Comparison of ENCODE assay signal across 9 mouse cellular contexts in genomic region chr3:35084091-35084867, GRCm38 (mm10).
A peak's percentile ranks its signal among the peaks of the same experiment; 100 is the strongest.
DNase-seq lines count a peak whose midpoint lies in the region; ATAC-seq and TF ChIP-seq lines count a peak whose summit lies in the region.
"Had no signal": no experiment of that assay in that cellular context is flagged by ENCODE, and none has a peak within 500 bp of the region (broad histone marks: within the 10 kb centered on the region; RNA-seq: fewer than 3 reads in every experiment).

No protein-coding gene starts in this region.

- intact Hi-C loops in heart, adult 2 months (cut with DNase I): no loop called here

- DNase-seq in lung, embryonic 14.5 days: peak; percentile 35
- no peak for DNase-seq in lung, postnatal 14 days
- DNase-seq in heart, adult 2 months: peak in 1 of 2 experiments; percentile 24
- peak; percentile 93 for DNase-seq in retina, postnatal 1 day
- DNase-seq in frontal cortex, postnatal 25 days (ENCODE audit: low spot score in 2 of 2): no peak
- DNase-seq in thymus, postnatal 25 days: no peak

- no peaks in the 10 kb centered on the region for H3K36me3 ChIP-seq in lung, embryonic 14.5 days (ENCODE audit: insufficient read depth)
- H3K36me3 ChIP-seq in heart, adult 2 months (ENCODE audit: control insufficient read depth, insufficient read depth, low read length): no peaks in the 10 kb centered on the region; the same call in 1 of the 2 replicates
- no peaks in the 10 kb centered on the region for H3K36me3 ChIP-seq in kidney, embryonic 16.5 days (ENCODE audit: insufficient read depth, low read length)
- H3K36me3 ChIP-seq: G1E had no signal

- H3K9me3 ChIP-seq in lung, embryonic 14.5 days (ENCODE audit: low read depth, low read length): no peaks in the 10 kb centered on the region
- no peaks in the 10 kb centered on the region for H3K9me3 ChIP-seq in kidney, embryonic 16.5 days (ENCODE audit: low read length)

- 64% methylated on average over 11 of the region's 11 CpGs for WGBS in lung, embryonic 14.5 days
- WGBS in heart, adult 2 months: 57% methylated on average over 11 of the region's 11 CpGs
- 63% methylated on average over 11 of the region's 11 CpGs for WGBS in kidney, embryonic 16.5 days

- no peak for TF ChIP-seq CTCF in lung, embryonic 14.5 days (IDR thresholded peaks at IDR 0.05; ENCODE audit: low read depth)
- TF ChIP-seq CTCF in heart, adult 2 months (IDR thresholded peaks at IDR 0.05): no peak

- H3K4me2 ChIP-seq in lung, embryonic 14.5 days: no peak overlapping the region
- H3K4me2 ChIP-seq in kidney, embryonic 16.5 days (replicated peaks; ENCODE audit: low read depth, low read length): no peak overlapping the region

- no peak overlapping the region for H3K9ac ChIP-seq in lung, embryonic 14.5 days
- H3K9ac ChIP-seq in heart, adult 2 months (ENCODE audit: low read depth, low read length): no peak overlapping the region
- H3K9ac ChIP-seq in kidney, embryonic 16.5 days (replicated peaks; ENCODE audit: low read length): no peak overlapping the region

- ATAC-seq in lung, embryonic 14.5 days (ENCODE audit: insufficient read depth): peak; percentile 56; the same call in 1 of the 2 replicates
- peak; percentile 93; the same call in 1 of the 2 replicates for ATAC-seq in kidney, embryonic 16.5 days (ENCODE audit: low FRiP score, low TSS enrichment)
- no peak for ATAC-seq in granulocyte monocyte progenitor cell, adult 5-6 weeks (replicated peaks; ENCODE audit: poor library complexity, severe bottlenecking)

- TF ChIP-seq POLR2A in heart, adult 2 months (IDR thresholded peaks at IDR 0.05; ENCODE audit: insufficient read depth, low read depth, low read length): no peak

- H3K27ac ChIP-seq in lung, embryonic 14.5 days (ENCODE audit: low read depth): no peak overlapping the region; the same call in 1 of the 2 replicates
- H3K27ac ChIP-seq in heart, adult 2 months: peak overlapping the region; percentile 43
- no peak overlapping the region for H3K27ac ChIP-seq in kidney, embryonic 16.5 days (ENCODE audit: low read length)

- no peaks in the 10 kb centered on the region for H3K79me2 ChIP-seq in heart, adult 2 months (replicated peaks; ENCODE audit: control insufficient read depth, insufficient read depth, low read length)

- no peak for TF ChIP-seq EP300 in heart, adult 2 months (IDR thresholded peaks at IDR 0.05; ENCODE audit: insufficient read depth, low read depth, low read length)

- no peaks in the 10 kb centered on the region for H3K27me3 ChIP-seq in lung, embryonic 14.5 days (ENCODE audit: insufficient read depth, low read length)
- H3K27me3 ChIP-seq in heart, adult 2 months (ENCODE audit: control insufficient read depth, insufficient read depth, low read length): no peaks in the 10 kb centered on the region
- no peaks in the 10 kb centered on the region for H3K27me3 ChIP-seq in kidney, embryonic 16.5 days (ENCODE audit: insufficient read depth, low read length)

- H3K4me3 ChIP-seq in lung, embryonic 14.5 days (ENCODE audit: low read depth, low read length): no peak overlapping the region
- H3K4me3 ChIP-seq in heart, adult 2 months: no peak overlapping the region
- H3K4me3 ChIP-seq in kidney, embryonic 16.5 days (ENCODE audit: low read length): no peak overlapping the region

- H3K4me1 ChIP-seq in lung, embryonic 14.5 days (ENCODE audit: insufficient read depth): no peaks in the 10 kb centered on the region
- no peaks in the 10 kb centered on the region; the same call in 1 of the 2 replicates for H3K4me1 ChIP-seq in heart, adult 2 months (ENCODE audit: control insufficient read depth, insufficient read depth, low read length)
- H3K4me1 ChIP-seq in kidney, embryonic 16.5 days (ENCODE audit: insufficient read depth, low read length): 0 out of 2 replicates have a peak, but pooled peaks cover 8% of the 10 kb centered on the region

Comparison
In these comparisons a context has a peak if more than half of its experiments do, and no peak if none do; other contexts are left out.
1. DNase-seq: peak in lung, embryonic 14.5 days (single experiment) and retina, postnatal 1 day (single experiment); none in lung, postnatal 14 days (single experiment), frontal cortex, postnatal 25 days (0 of 2) and thymus, postnatal 25 days (single experiment).